Mouse (Mus musculus) testis, adult 2 months (tissue): ENCODE measurements around the gene Rep15. TPM values are rescaled to one million over a fixed set of nuclear protein-coding genes. Genes with fewer than 3 reads are reported as not detected.

Experiments
- H3K27ac ChIP-seq: fragments of 200-500 bp; 2 replicates; pipeline ENCODE4 v1.5.1; 2012; ENCODE audit warnings: low read depth, low read length; ENCODE audit not compliant: control insufficient read depth, insufficient read depth
- H3K27me3 ChIP-seq: fragments of 200-500 bp; 2 replicates; pipeline ENCODE4 v1.6.1; 2012; ENCODE audit warnings: mild to moderate bottlenecking, low read length, moderate library complexity; ENCODE audit not compliant: control insufficient read depth, insufficient read depth
- H3K36me3 ChIP-seq: fragments of 200-500 bp; 2 replicates; pipeline ENCODE4 v1.6.1; 2012; ENCODE audit warnings: mild to moderate bottlenecking, low read length; ENCODE audit not compliant: control insufficient read depth, insufficient read depth
- H3K4me1 ChIP-seq: fragments of 200-500 bp; 2 replicates; pipeline ENCODE4 v1.6.1; 2012; ENCODE audit warnings: low read length; ENCODE audit not compliant: control insufficient read depth, insufficient read depth
- H3K4me3 ChIP-seq: fragments of 200-500 bp; 2 replicates; pipeline ENCODE4 v1.5.1; 2012; ENCODE audit warnings: low read depth, mild to moderate bottlenecking, low read length, moderate library complexity, mixed read lengths; ENCODE audit not compliant: control insufficient read depth
- CTCF ChIP-seq: fragments of 200-500 bp; IDR thresholded peaks from 2 replicates; pipeline ENCODE4 v1.5.1; 2012; ENCODE audit warnings: low read depth, mild to moderate bottlenecking, inconsistent platforms, low read length, moderate library complexity; ENCODE audit not compliant: control insufficient read depth, insufficient read depth, insufficient replicate concordance
- POLR2A ChIP-seq: fragments of 200-500 bp; IDR thresholded peaks from 2 replicates; pipeline ENCODE4 v1.6.1; 2012; ENCODE audit warnings: low read depth, mild to moderate bottlenecking, inconsistent platforms, low read length, moderate library complexity; ENCODE audit not compliant: control insufficient read depth
- polyA plus RNA-seq: library from polyadenylated mRNA; depleted of rRNA; stranded (reverse); fragments of >200 nt; gene quantifications from 2 replicates; pipeline ENCODE4 v1.2.3, GENCODE M21; 2012

Gene Rep15
- polyA plus RNA-seq, 1 experiment, result 0.10 TPM

- H3K27me3 ChIP-seq, result no peaks in the 10 kb centered on the region
- no peak for TF ChIP-seq POLR2A
- no peak for TF ChIP-seq CTCF
- H3K4me1 ChIP-seq, result no peaks in the 10 kb centered on the region
- no peak overlapping the region for H3K27ac ChIP-seq
- no peaks in the 10 kb centered on the region; the same call in 1 of the 2 replicates for H3K36me3 ChIP-seq
- no peak overlapping the region for H3K4me3 ChIP-seq
Observed at GRCm38 (mm10) chr6:147018364-147018763, 14.0 kb upstream of the Rep15 start.

GRCm38 (mm10) chr6:147021181-147021580, 11.2 kb upstream of the Rep15 start:
- Histone ChIP-seq H3K36me3 (no peaks in the 10 kb centered on the region; the same call in 1 of the 2 replicates), H3K4me1 (no peaks in the 10 kb centered on the region), H3K27ac (no peak overlapping the region), H3K4me3 (no peak overlapping the region), H3K27me3 (no peaks in the 10 kb centered on the region)
- TF ChIP-seq POLR2A (no peak), CTCF (no peak)

GRCm38 (mm10) chr6:147022375-147023132, 9.8 kb upstream of the Rep15 start:
- Histone ChIP-seq H3K27me3 (no peaks in the 10 kb centered on the region), H3K4me1 (no peaks in the 10 kb centered on the region; the same call in 1 of the 2 replicates), H3K27ac (peak overlapping the region; percentile 61), H3K36me3 (no peaks in the 10 kb centered on the region; the same call in 1 of the 2 replicates), H3K4me3 (no peak overlapping the region)
- TF ChIP-seq POLR2A (no peak), CTCF (no peak)

DNA sequence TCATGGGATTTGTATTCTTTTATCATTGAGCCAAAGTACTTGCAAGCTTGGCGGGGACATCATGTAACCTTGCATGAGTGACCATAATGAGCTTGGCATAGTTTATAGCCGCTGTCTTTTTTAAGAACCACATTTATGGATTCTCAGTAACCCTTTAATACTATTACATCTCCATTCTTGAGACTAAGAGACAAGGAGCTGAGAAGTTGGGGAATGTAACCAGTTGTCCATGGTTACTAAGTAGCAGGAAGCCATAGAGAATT, 9.3 kb upstream of the Rep15 start:
- 0 out of 2 replicates have a peak overlapping the region, but pooled peaks have one; percentile 13 for H3K27ac ChIP-seq
- no peak for TF ChIP-seq CTCF
- no peak for TF ChIP-seq POLR2A
- no peak overlapping the region for H3K4me3 ChIP-seq
- H3K27me3 ChIP-seq, result no peaks in the 10 kb centered on the region
- H3K36me3 ChIP-seq, result no peaks in the 10 kb centered on the region; the same call in 1 of the 2 replicates
- H3K4me1 ChIP-seq, result no peaks in the 10 kb centered on the region; the same call in 1 of the 2 replicates

DNA sequence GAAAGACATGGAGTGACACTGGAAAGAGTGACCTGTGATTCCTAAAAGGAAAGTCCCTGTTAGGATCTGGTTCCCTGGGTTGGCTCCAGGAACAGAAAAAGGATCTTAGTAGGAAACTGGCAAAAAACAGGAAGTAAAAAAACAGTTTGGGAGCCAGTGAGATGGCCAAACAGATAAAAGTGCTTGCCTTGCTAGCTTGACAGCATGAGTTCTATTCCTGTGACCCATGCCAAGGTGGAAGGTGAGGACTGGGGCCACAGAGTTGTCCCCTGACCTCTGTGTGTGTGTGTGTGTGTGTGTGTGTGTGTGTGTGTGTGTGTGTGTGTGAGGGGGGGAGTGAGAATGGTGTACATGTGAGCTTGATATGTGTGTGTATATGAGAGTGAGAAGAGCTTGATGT, 8.8 kb upstream of the Rep15 start:
- Histone ChIP-seq H3K4me1 (no peaks in the 10 kb centered on the region; the same call in 1 of the 2 replicates), H3K36me3 (no peaks in the 10 kb centered on the region; the same call in 1 of the 2 replicates), H3K27ac (no peak overlapping the region), H3K27me3 (no peaks in the 10 kb centered on the region), H3K4me3 (no peak overlapping the region)
- TF ChIP-seq POLR2A (no peak), CTCF (no peak)

- Histone ChIP-seq H3K27ac (no peak overlapping the region), H3K27me3 (no peaks in the 10 kb centered on the region), H3K36me3 (no peaks in the 10 kb centered on the region; the same call in 1 of the 2 replicates), H3K4me1 (no peaks in the 10 kb centered on the region; the same call in 1 of the 2 replicates), H3K4me3 (no peak overlapping the region)
- TF ChIP-seq POLR2A (no peak), CTCF (no peak)
Observed at GRCm38 (mm10) chr6:147024761-147025160, 7.6 kb upstream of the Rep15 start.

- Histone ChIP-seq H3K4me3 (no peak overlapping the region), H3K4me1 (no peaks in the 10 kb centered on the region; the same call in 1 of the 2 replicates), H3K27me3 (no peaks in the 10 kb centered on the region), H3K36me3 (no peaks in the 10 kb centered on the region), H3K27ac (no peak overlapping the region)
- TF ChIP-seq POLR2A, result no peak
- TF ChIP-seq CTCF, result no peak
Observed at GRCm38 (mm10) chr6:147028396-147028795, 4.0 kb upstream of the Rep15 start.

- H3K27ac ChIP-seq, result no peak overlapping the region
- no peak overlapping the region for H3K4me3 ChIP-seq
- H3K4me1 ChIP-seq, result no peaks in the 10 kb centered on the region; the same call in 1 of the 2 replicates
- H3K27me3 ChIP-seq, result no peaks in the 10 kb centered on the region
- no peaks in the 10 kb centered on the region for H3K36me3 ChIP-seq
- TF ChIP-seq POLR2A (no peak), CTCF (no peak)
Observed at GRCm38 (mm10) chr6:147029591-147029990, 2.8 kb upstream of the Rep15 start.
